Mouse (Mus musculus) lung, adult 2 months (tissue): ENCODE results near the gene Ncoa3. TPM values are rescaled to one million over a fixed set of nuclear protein-coding genes. Genes with fewer than 3 reads are reported as not detected.

ENCODE experiments used
- DNase-seq: peaks from one replicate; pipeline ENCODE4 v3.0.0; 2022
- H3K4me1 ChIP-seq: fragments of 200-500 bp; 2 replicates; pipeline ENCODE4 v1.6.1; 2011; ENCODE audit warnings: low read length; ENCODE audit not compliant: control insufficient read depth, insufficient read depth
- H3K4me3 ChIP-seq: fragments of 200-500 bp; replicated peaks from 2 replicates; pipeline ENCODE3; 2011; ENCODE audit warnings: low read depth, mild to moderate bottlenecking, control low read depth, low read length; ENCODE audit errors: extremely low read depth
- CTCF ChIP-seq: fragments of 200-500 bp; IDR thresholded peaks from 2 replicates; pipeline ENCODE4 v1.5.1; 2011; ENCODE audit warnings: mild to moderate bottlenecking, low read length, control low read depth; ENCODE audit not compliant: insufficient read depth
- POLR2A ChIP-seq: fragments of 200-500 bp; IDR thresholded peaks from 2 replicates; pipeline ENCODE4 v1.6.1; 2011; ENCODE audit warnings: low read depth, mild to moderate bottlenecking, control low read depth, low read length, borderline replicate concordance; ENCODE audit errors: extremely low read depth
- WGBS: fragments of 180-500 bp; shearing (Covaris S2); methylation state at CpG from one replicate; pipeline ENCODE4 v1.1.7; 2018; 5-methylcytosine and 5-hydroxymethylcytosine counted together
- polyA plus RNA-seq: library from polyadenylated mRNA; depleted of rRNA; stranded (reverse); fragments of >200 nt; gene quantifications from 2 replicates; pipeline ENCODE4 v1.2.3, GENCODE M21; 2012

Ncoa3 gene
- polyA plus RNA-seq, 1 experiment, result 35.3 TPM

GRCm38 (mm10) chr2:165984318-165984717 lies 8.1 kb upstream of the Ncoa3 start:
- 96% methylated on average over 1 of the region's 1 CpGs for WGBS
- Histone ChIP-seq H3K4me1 (peaks cover 8% of the 10 kb centered on the region; the same call in 1 of the 2 replicates), H3K4me3 (no peak overlapping the region)
- TF ChIP-seq CTCF (no peak), POLR2A (no peak)
- no peak for DNase-seq

DNA sequence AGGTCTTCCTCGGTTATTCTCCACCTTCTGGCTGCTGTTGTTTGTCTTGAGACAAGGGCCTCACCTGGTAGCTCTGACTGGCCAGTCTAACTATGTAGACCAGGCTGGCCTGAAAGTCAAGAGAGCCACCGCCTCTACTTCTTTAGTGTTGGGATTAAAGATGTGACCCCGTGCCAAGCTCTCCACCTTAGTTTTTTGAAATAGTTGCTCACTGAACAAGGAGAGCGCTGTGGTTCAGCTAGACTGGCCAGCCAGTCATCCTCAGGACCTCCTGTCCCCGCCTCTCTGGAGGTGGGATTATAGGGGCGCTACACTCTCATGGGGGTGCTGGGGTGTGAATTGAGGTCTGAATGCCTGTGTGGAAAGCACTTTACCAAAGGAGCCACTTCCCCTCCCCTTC lies 7.5 kb upstream of the Ncoa3 start:
- DNase-seq, result no peak
- H3K4me1 ChIP-seq, result peaks cover 8% of the 10 kb centered on the region; the same call in 1 of the 2 replicates
- WGBS, result 87% methylated on average over 6 of the region's 6 CpGs
- no peak overlapping the region for H3K4me3 ChIP-seq
- TF ChIP-seq POLR2A (no peak), CTCF (no peak)

GRCm38 (mm10) chr2:165985581-165985980 lies 6.9 kb upstream of the Ncoa3 start:
- Histone ChIP-seq H3K4me1 (peaks cover 8% of the 10 kb centered on the region; the same call in 1 of the 2 replicates), H3K4me3 (no peak overlapping the region)
- TF ChIP-seq CTCF (no peak), POLR2A (no peak)
- 69% methylated on average over 11 of the region's 11 CpGs for WGBS
- no peak for DNase-seq

DNA sequence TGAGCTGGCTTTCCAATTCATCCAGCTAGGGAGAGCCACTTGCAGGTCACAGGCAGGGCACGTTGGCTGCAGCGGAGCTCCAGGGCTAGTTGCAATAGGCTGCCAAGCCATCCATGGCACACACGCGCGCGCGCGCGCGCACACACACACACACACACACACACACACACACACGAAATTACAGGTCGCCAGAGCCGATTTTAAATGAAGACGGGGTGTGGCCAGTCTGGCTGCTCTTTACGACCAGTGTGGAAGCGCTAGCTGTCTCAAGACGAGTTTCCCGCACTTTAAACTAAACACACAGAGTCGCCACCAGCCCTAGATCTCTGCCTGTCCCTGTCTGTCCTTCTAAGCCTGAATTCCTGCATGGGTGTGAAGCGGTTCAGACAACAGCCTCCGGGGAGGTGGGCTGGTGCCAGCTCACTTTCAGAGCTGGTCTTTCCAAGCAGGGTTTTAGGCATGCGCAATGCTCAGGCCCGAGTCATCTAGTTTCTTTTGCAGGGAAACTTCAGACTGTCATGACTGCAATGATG lies 5.4 kb upstream of the Ncoa3 start:
- H3K4me3 ChIP-seq, result peak overlapping the region; percentile 47
- peaks cover 11% of the 10 kb centered on the region for H3K4me1 ChIP-seq
- peak; percentile 66 for DNase-seq
- WGBS, result 1% methylated on average over 23 of the region's 23 CpGs
- TF ChIP-seq CTCF (no peak), POLR2A (peak; percentile 31; the same call in 1 of the 2 replicates)

DNA sequence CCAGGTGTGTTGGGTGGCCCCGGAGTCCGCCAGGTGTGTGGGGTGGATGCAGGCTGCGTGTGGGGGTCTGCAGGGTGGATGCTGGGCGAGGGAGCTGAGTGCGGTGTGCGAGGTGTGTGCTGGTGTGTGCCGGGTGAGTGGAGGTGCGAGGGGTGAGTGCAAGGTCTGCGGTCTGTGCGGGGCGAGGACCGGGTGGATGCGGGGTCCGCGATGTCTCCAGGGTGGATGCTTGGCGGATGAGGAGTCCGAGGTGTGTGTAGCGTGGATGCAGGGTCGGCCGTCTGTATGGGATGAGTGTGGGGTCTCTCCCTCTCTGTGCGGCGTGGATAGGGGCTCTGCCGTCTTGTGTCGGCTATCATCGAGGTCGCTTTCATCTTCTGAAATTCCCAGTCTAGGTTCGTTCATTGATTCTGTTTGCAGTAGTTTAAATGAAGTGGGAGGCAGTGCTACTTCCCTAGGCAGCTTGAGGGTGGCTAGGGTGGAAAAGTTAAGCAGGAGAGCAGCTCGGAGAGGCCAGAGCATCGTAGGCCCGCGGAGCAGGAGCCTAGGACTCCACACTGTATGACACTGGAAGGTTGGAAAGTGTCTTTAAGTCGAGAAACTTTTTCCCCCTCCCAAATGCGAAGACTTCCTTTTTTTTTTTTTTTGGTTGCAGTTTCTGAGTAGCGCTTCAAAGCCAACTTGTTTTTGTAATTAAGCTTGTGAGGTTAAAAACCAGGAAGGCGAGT lies 901 bp downstream of the Ncoa3 start:
- 1% methylated on average over 35 of the region's 35 CpGs for WGBS
- Histone ChIP-seq H3K4me3 (peak overlapping the region; percentile 68), H3K4me1 (peaks cover 6% of the 10 kb centered on the region)
- peak; percentile 33 for DNase-seq
- TF ChIP-seq POLR2A, result 0 out of 2 replicates have a peak, but pooled peaks have one; percentile 16
- no peak for TF ChIP-seq CTCF

GRCm38 (mm10) chr2:165994341-165994740 lies 1.9 kb downstream of the Ncoa3 start:
- Histone ChIP-seq H3K4me3 (no peak overlapping the region), H3K4me1 (peaks cover 11% of the 10 kb centered on the region)
- DNase-seq, result no peak
- WGBS, result 95% methylated on average over 4 of the region's 4 CpGs
- TF ChIP-seq CTCF (0 out of 2 replicates have a peak, but pooled peaks have one; percentile 9), POLR2A (no peak)

- WGBS, result 84% methylated on average over 8 of the region's 8 CpGs
- Histone ChIP-seq H3K4me3 (no peak overlapping the region), H3K4me1 (peaks cover 17% of the 10 kb centered on the region)
- DNase-seq, result no peak
- TF ChIP-seq CTCF, result no peak
- TF ChIP-seq POLR2A, result no peak
Observed at GRCm38 (mm10) chr2:165995711-165996110, 3.3 kb downstream of the Ncoa3 start.

DNA sequence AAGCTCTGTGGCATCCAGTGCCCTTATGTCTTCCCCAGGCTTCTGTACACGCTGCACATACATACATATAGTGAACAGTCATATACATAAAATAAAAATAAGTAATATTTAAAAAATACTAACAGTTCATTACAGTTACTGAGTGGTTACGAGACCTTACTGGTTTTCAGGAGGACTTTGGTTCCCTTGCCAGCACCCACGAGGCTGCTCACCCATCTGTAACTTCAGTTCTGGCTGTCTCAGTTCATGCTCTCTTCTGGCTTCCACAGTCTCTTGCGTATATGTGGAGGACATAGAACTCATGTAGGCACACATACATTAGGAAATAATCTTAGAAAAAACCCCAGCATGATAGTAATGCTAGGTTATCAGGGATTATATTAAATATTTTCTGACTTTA lies 3.7 kb downstream of the Ncoa3 start:
- WGBS, result 75% methylated on average over 4 of the region's 4 CpGs

GRCm38 (mm10) chr2:165997256-165997967 lies 5.0 kb downstream of the Ncoa3 start:
- DNase-seq, result no peak
- WGBS, result 87% methylated on average over 8 of the region's 8 CpGs
- Histone ChIP-seq H3K4me1 (peaks cover 23% of the 10 kb centered on the region), H3K4me3 (no peak overlapping the region)
- TF ChIP-seq POLR2A (no peak), CTCF (no peak)

More for the DNA sequence above, 3.7 kb downstream of the Ncoa3 start:
- H3K4me3 ChIP-seq, result no peak overlapping the region
- H3K4me1 ChIP-seq, result peaks cover 17% of the 10 kb centered on the region
- no peak for DNase-seq
- TF ChIP-seq POLR2A (no peak), CTCF (no peak)
